Mouse (Mus musculus) ES-Bruce4 (cell line): ENCODE results near the gene Polg.

ENCODE experiments used
- CTCF ChIP-seq: IDR thresholded peaks from one replicate; pipeline ENCODE4 v1.8.1; 2011; ENCODE audit warnings: low read depth, low read length
- POLR2A ChIP-seq: IDR thresholded peaks from one replicate; pipeline ENCODE4 v1.8.1; 2011; ENCODE audit warnings: low read length; ENCODE audit not compliant: insufficient read depth

DNA sequence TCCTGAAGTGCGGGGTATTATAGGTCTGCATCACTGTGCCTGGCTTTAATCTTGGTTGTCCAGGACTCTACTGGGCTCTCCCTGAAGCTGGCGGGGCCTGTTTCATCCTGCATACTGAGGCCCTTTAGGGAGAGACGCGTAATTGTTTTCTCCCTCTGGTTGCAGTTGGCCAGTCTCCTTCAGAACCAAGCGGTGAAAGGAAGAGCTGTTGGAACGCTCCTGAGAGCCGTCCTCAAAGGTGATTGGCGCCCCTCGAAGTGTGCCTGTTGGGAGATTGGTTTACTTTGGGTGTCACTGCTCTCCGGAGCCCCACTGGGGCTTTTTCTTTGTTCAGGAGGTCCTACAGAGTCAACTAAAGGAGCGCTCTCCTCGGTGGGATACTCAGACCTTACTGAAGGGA is 67.2 kb downstream of the Polg start:
- TF ChIP-seq POLR2A, result no peak
- no peak for TF ChIP-seq CTCF
